Mouse (Mus musculus): ENCODE measurements around the gene Pola1.

The Pola1 gene

DNA sequence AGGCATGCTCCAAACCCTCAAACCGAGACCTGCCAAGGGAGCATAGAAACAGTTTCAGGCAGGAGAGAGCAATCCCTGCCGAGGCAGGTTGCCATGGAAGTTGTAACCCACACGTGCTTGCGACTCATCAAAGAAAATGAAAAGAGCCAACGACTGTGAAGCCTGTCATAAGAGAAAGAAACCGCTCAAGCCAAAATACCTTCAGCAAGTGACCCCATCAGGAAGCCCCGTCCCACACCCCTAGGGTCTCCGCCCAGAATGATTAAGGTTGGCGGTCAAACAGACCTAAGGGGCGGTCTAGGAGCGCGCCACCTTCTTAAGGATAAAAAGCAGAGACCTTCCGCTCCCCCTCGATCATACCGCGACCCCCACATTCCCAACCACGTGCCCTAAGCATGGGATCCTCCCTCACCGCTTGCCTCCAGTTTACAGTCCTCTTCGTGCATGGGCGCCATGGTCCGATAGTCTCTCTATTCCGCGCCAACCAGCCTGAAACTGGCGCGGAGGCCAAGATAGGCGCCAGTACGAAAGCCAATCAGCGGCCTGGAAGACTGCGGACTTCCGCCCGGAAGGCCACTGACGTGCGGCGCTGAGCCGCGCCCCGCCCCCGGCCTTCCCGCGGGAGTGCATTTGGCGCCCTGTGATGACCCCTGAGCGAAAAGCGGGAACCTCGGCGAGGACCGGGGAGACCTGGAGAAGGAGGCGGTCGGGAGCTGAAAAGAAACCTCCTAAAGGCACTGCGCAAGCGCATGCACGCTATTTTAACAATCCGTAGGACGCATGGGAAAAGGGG lies at the start of gene Pola1:
Gene Pola1, minus strand, starts transcription at position 499 of the 793 bp plus-strand sequence.
- DNase-seq: peak; percentile 83

DNA sequence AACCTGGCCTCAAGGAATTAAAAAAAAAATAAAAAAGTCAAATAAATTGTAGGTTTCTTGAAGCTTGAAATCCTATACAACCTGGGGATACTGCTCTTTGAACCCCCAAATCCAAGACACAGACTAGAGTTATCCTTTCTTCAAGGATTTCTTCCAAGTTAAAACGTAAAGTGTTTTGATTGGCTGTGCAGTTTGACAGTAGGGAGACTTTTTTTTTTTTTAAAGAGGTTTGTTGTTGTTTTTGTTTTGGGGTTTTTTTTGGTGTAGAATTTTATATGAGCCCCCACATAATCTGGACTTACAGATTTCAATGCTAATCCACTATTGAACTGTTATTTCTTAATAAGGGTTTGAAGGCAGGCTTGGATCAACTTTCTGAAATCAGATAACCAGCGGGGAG lies 44.3 kb upstream of the Pola1 start:
- no peak for DNase-seq

DNA sequence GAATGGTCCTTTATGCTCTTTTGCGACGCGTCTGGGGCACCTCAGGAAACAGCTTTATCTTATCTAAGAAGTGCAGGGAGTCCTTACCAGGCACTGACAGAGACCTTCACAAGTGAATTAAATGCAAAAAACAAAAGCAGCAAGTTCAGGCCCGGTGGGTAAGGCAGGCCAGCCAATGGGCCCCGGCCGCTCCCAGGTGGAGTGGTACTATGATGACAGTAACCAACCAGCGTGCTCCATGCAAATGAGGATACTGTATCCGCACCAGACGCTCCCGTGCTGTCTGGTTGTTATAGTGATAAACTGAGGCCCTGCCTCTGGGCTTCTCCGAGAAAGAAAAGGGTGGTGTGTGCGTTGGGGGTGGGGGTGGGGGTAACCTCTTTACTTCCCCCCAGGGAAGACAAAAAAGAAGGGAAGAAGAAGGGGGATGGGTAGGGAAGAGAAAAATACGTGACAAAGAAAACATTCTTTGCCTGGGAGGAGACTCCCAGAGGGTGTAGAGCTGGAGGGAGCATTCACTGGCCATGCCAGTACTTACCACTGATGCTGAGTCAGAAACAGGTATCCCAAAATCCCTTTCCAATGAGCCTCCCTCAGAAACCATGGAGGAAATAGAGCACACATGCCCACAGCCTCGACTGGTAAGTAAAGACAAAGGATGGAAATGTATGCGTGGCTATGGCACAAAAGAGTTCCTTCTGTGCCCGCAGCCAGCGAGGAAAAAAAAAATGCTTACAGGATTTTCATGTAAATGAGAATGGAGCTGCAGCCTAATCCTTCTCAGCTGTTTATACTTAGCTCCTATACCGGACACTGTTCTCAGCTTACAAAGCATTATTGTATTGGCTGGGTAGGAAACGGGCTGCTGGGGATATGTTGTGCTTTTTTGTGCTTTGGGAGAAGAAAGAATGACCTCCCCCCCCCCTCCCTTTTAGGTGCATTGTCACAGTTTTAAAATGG lies 43.2 kb upstream of the Pola1 start:
- peak; percentile 44 for DNase-seq

DNA sequence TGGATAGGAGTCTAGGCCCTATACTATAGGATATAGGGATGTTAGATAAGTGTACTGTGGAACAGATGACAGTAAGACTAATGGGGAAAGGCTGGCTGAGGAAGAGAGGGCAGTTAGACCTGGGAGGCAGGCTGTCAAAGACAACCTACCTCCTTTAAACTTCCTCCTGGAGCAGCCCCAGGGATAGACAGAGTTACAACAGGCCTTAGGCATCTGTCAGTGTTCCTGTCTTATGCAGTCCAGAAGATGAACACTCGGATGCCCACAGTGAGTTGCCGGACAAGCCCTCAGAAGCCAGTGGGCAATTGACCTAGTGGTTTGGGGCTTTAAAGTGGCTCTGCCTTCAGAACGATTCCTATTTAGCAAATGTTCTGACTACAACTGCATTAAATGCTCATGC lies 42.5 kb upstream of the Pola1 start:
- no peak for DNase-seq

DNA sequence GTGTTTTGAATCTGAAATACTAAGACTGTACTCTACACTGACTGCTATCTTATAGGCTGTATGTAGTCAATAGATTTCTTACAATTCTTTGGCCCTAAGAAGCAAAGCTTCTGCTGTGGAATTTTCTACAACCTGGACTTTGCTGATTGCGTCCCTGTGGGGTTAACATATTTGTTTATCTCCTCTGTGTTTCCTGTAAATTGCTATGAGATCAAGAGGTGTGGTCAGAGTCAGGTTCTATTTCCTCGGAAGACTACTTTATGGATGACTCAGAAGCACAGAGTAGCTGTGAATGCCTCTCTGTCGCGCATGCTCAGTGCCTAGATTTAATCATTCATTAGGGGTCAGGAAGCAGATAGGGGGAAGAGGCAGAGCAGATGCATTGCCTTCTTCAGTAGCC lies 32.8 kb upstream of the Pola1 start:
- DNase-seq: no peak

DNA sequence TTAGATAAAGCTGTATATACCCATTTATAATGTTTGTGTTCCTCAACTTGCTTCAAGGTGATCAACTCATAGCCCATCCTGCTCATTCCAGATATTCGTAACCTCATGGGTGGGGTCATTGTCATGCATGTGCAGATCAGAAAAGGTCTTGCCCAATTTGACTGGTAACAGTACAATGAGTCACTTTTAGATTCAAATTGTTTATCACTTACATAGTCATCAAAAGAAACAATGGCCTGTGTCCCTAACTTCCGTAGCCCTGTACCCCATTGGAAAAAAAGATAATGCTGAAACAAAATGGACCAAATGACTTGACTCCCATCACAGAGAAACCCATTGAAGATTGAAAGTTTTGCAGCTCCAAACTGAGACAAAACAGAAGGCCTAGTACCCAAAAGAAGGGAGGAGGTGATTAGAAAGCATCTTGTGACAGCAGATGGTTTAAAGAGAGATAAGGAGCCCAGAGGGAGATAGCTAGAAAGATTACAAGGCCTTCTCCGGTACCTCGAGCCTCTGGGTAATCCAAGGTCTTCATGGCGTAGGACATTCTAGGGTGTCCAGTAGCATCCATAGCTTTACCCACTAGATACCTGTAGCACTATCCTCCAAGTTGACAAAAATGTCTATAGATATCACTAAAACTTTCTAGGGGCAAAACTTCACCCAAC lies 32.1 kb upstream of the Pola1 start:
- DNase-seq: no peak

DNA sequence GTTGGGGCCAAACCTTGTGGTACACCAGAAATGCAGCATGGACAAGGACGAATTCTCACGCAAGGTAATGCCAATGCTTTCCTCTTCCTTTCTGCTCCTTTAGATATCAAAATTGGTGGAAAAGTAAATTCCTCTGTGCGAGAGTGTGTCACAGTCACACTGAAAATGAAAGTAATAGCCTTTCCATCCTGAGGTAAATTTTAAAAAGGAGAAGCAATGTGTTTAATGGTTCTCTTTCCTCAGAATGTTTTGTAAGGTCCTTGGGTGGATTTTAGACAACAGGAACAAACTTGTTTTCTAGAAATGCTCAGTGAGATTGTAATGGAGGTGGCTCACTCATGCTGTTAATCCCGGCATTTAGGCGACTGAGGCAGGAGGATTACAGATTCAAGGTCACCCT lies 23.2 kb upstream of the Pola1 start:
- no peak for DNase-seq

DNA sequence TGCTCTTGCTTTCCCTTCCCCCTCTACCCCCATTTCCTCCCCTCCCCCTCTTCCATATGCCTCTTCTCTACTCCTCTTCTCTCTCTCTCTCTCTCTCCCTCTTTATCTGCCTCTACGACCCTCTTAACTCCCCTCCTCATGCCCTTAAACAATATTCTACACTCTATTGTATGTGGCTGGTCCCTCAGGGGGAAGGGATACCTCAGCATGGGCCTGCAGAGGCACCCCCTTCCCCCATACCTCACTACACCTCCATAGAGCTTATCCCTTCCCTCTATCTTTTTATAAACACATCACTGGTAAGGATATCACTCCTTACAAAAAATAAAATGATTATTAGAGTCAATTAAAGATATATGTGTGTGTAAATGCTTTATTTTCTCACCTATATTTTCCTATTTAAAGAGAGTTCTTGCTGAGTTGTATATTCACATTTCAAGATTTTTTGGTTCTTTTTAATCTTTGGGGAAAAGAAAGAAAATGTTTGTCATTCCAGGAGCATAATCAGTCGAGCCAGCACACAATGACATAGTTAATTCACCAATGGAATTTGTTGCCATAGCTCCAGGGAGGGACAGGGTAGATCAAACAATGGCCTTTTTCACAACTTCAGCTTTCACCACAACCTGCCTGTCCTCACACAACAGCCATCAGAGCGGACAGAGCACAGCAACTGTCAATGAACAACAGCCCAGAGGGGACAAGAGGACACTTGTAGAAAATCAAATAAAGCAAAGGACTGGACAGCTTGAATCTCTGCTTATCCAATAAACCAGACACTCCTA lies 22.5 kb upstream of the Pola1 start, which contains the start of gene Pcyt1b:
Gene Pcyt1b, plus strand, starts transcription at position 646 of the 785 bp plus-strand sequence.
- DNase-seq: no peak

DNA sequence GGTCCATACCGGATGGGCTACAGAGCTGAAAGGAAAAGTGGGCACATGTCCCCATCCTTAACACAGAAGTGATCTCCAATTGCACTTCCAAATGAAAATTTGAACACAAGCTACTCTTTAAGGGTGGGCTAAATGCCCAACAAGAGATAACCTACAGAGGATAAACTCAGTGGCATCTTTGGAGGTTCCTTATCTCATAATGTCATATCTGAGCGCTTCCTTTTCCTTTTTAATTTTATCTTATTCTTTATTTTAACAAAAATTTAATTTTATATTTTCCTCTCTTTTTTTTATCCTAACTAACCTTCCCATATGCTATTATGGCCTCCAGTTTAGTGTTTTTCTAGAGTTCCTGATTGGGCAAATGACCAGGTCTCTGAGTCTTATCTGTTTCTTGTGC lies 18.8 kb upstream of the Pola1 start:
- DNase-seq: no peak

DNA sequence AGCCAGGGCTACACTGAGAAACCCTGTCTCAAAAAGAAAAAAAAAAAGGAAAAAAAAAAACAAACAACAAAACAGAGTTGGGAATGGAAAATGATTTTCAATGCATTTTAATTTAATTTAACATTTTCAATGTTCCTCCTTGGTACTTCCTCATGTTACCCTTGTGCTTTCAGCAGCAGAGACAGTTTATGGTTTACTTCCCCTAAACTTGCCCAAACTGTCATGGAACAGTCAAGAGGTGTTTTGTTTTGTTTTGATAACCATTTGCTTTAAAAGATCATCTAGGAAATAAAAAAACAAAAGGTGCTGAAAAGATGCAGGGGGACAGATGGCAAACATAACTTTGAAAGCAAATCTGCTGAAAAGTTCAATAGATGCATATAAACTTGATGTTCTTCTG lies 12.1 kb upstream of the Pola1 start:
- no peak for DNase-seq

DNA sequence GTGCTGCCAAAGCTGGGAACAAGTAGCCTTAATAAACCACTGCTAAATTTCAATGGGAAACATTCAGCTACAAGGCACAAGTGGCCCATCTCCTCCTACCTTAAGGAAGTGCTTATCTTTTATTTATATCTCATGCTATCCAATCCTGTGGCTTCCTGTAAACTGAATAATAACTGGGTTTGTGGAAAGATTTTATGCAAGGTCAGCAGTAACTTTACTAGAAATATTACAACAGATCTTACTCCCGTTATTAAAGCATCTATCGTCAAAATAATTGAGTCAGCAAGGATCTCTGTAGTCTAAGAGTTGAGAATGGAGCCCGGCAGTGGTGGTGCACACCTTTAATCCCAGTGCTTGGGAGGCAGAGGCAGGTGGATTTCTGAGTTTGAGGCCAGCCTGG lies 11.6 kb upstream of the Pola1 start:
- DNase-seq: no peak

DNA sequence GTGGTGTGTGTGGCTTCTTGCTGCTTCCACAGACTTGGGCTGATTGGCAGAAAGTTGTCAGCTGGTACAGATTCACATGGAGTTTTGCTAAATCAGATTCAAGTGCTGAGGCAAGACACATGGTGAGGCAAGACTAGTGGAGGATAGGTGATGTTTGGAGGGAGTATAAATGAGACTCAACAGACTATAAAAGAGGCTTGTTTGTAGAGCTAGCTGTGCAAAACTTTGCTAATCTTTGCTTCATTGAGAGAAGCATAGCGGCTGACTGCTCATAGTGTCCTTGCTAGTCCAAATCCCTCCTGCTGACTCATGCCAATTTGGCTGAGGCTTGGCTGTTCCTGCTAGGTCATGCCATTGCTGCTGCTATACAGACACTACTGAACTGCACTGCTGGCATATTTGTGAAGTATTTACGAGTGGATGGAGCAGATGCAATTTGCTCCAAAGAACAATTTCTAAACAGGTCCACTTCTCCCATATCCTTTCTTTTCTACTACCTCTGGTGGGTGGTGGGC lies 3.0 kb upstream of the Pola1 start:
- DNase-seq: no peak

DNA sequence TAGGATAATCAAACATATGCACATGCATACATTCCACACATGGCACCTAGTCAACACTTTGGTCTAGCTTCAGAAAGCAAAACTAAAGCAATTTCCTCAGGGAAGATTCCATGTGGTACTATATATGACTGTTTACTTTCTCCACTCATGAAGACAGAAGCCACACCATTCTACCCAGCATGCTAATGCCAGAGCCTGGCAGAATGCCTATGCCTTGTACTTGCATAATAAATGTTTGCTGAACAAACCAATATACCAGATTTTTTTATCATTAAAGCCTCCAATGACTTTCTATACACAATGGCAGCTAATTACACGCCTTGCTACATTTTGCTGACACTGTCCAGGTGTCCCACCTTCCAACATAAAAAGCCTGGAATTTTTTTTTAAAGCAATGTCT lies 1.7 kb downstream of the Pola1 start:
- no peak for DNase-seq

DNA sequence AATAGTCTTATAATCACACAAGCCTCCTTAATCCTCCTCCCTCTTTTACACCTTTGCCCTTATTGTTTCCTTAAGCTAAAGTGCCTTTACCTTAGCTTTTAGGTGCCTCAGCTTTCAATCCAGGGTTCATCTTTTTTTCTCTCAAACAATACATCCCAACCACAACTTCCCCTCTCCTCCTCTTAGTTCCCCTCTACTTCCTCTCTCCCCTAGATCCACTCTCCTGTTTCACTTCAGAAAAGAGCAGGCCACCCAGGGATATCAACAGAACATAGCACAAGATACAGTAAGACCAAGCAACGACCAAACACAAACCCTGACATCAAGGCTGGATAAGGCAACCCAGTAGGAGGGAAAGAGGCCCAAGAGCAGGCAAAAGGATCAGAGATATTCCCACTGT lies 29.7 kb downstream of the Pola1 start:
- no peak for DNase-seq

DNA sequence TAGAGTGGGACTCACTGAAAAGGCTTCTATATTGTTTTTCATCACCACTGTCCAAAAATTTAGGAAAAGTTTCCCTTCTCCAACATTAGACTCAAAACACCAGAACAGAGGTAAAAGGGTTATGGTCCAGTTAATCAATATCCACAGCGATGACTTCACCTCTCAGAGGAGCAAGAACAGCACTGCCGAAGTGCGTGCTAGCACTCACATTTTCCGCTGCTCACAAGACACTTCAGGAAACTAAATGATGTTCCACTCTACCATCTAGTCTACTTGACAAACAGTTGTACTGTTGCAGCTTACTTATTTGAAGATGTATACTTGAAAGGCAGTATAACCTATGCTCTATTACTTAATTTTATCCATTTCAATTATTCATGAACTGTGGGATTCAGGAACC lies 37.7 kb downstream of the Pola1 start:
- DNase-seq: no peak

DNA sequence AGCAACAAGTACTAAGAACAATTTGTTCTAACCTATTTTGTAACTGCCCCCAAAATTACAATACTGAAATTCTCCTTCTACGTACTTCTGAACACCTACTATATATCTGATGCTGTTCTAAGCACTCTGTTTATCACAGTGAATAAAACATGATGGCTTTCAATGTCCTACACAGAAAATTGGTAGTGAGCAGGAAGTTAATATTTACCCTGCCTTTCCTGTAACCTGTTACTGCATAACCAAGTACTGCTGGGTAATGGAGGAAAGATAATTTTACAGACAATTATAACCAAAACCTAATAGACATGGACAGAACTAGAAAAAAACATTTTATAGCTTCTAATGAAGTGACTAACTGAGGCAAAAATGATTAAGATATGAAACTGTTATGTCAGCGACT lies 51.0 kb downstream of the Pola1 start:
- DNase-seq: no peak

DNA sequence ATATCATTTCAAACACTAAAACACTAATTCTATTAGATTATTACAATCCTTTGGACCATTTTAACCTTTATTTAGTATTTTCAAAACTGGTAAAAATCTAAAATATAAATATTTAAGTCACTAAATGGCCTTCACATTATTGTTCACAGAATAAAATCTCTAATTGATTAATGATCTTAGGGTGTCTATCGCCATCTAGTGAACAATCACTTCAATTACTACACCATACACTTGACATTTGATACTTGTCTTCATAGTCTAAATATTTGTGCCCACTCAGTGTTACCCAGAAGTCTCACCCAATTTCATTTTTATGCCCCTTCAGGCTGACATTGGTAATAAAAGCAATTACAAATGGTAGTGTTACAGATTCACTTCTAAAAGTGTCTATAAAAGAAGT lies 74.8 kb downstream of the Pola1 start:
- no peak for DNase-seq

DNA sequence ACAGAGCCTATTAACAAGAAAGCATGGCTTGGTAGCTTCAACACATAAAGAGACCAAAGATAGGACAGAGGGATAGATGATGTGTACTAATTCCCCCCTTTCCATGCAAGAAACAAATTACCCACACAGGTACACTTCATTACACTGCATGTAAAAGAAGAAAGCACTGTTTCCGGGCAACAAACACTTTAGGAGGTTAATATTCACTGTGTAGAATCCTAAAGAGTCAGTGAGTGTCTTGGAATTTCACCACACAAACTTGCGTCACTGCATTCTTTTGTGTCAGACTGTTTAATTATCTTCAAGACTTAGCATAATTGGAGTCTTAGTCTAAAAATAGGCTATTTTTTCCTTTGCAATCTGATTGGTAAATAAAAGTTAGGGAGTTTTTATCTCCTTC lies 92.2 kb downstream of the Pola1 start:
- no peak for DNase-seq

DNA sequence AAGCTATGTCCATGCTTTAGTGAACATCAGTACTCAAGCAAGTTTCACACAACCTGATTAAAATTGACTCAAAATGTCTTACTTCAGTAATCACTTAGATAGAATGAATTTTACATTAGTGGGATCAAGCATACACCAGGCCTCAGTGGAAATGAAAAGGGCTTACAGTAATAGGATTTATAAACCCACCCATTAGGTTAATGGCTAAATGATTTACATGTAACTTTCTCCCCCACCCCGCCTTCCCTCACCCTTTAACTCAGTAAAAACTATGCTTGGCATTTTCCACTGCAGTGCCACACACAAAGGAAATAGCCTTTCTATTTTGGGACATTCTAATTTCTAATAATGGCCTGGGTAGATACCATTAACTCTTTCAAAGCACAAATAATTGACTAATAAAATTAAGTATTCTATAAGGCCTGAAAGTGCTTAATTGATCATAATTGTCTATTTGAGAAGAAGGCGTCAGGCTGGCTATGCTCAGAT lies 129.0 kb downstream of the Pola1 start:
- no peak for DNase-seq

DNA sequence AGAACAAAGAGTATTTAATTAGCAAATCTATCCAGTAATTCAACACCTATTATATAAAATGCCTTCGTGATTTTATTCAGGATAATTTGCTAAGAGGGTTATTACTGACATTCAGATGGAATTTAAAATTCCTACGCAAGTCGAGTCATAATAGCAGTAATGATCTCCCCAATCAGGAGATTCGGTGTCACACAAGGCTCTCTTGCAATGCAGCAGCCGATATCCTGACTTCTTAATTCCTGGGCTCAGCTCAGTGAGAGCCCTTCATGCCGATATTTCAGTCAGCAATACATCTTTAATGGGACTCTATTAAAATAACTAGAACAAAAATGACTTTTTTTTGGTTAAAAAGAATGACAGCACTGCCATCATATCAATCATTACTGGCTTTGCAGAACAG lies 134.4 kb downstream of the Pola1 start:
- DNase-seq: no peak

DNA sequence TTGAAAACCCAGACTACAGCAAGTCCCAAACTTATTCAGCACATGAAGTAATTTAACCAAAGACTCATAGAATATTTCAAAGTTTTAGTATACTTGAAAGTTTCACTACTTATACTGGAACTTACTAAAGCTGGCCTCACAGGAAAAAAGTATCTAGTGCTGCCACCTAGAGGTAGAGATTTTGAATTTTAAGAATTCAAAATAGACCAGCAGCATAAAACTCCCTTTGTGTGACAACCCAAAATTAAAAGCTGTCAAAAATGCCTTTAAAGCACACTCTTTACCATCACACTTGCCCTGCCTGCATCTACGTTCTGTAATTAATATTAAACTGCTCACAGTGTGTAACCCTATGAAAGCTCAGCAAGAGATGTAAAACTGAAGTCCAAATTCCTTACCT lies 166.2 kb downstream of the Pola1 start:
- DNase-seq: no peak

DNA sequence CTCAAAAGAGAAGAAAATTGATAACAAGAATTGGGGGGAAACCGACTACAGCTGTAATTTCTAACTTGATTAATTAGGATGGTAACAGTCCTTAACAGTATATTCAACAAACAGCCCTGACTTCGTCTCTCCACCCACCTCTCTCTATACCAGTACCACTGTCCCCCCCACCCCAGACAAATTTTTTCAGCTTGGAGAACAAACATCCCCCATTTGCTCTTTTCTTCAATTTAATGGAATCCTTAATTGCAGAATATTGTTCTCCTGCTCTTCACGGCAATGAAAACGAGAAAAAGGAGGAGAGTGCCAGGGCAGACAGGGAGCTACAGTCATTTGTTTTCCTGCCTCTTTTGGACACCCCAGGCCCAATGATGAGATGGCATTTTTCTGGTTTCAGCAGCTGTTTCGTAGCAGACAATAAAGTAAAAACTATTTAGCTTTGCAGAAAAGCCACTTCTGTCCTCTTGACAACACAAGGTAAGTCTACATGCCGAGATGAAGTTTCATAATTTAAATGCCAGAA lies 202.2 kb downstream of the Pola1 start:
- DNase-seq: no peak

Measured in right cerebral cortex, postnatal 25 days (tissue).